Mouse (Mus musculus) bone marrow macrophage, adult 2 months (primary cell): Measurements from ENCODE around the gene Dnah7a.
"Not testable (repeated sequence)": the region's sequence is repeated elsewhere in the genome, so short reads cannot be mapped to it uniquely, and the experiment has no call there.

Experiments used
- CTCF ChIP-seq: IDR thresholded peaks from 2 replicates; pipeline ENCODE4 v1.5.1; 2012; ENCODE audit warnings: low read depth, mild to moderate bottlenecking, low read length, moderate library complexity
- POLR2A ChIP-seq: IDR thresholded peaks from 2 replicates; pipeline ENCODE4 v1.6.1; 2012; ENCODE audit warnings: mild to moderate bottlenecking, low read depth, low read length, borderline replicate concordance

GRCm38 (mm10) chr1:53632040-53632439 lies 74.5 kb downstream of the Dnah7a start:
- not testable (repeated sequence) for TF ChIP-seq POLR2A, CTCF
